Mouse (Mus musculus) CH12.LX (cell line): ENCODE measurements at regions not wholly inside any gene's neighbourhood (a gene's known extent, or its start where the extent isn't known, plus 50 kb on each side); places are given as distances from the start of the nearest gene placed in this dataset.
A peak's percentile ranks its signal among the peaks of the same experiment; 100 is the strongest.

Experiments
- DNase-seq: peaks from one replicate; pipeline ENCODE4 v3.0.0-alpha.2; 2013; ENCODE audit errors: extremely low read depth
- H3K27ac ChIP-seq: 2 replicates; pipeline ENCODE4 v1.5.1; 2012; ENCODE audit warnings: low read depth, mild to moderate bottlenecking, control low read depth, moderate library complexity; ENCODE audit not compliant: insufficient read depth
- H3K27me3 ChIP-seq: replicated peaks from 2 replicates; pipeline ENCODE3; 2012; ENCODE audit warnings: inconsistent platforms
- H3K36me3 ChIP-seq, 2 experiments: replicated peaks in 1 of 2; 2 replicates each; pipeline versions ENCODE3 to v1.6.1; 2012; ENCODE audit warnings: inconsistent platforms in 1 of 2, low read length in 1 of 2, mild to moderate bottlenecking in 1 of 2, mixed read lengths in 1 of 2, moderate library complexity in 1 of 2; ENCODE audit not compliant: control insufficient read depth in 1 of 2, insufficient read depth in 1 of 2
- H3K4me1 ChIP-seq, 2 experiments: 2 replicates each; pipeline ENCODE4 v1.6.1; 2012; ENCODE audit warnings: inconsistent platforms in 1 of 2, moderate library complexity in 1 of 2; ENCODE audit not compliant: insufficient read depth in 2 of 2, control insufficient read depth in 1 of 2
- H3K4me2 ChIP-seq: 2 replicates; pipeline ENCODE4 v1.6.1; 2012; ENCODE audit warnings: low read depth, mild to moderate bottlenecking, control low read depth; ENCODE audit not compliant: poor library complexity, insufficient read depth, severe bottlenecking
- H3K4me3 ChIP-seq, 3 experiments: fragments of 150-350 bp in 1 of 3; sonication (generic) in 1 of 3; replicated peaks in 1 of 3; 2 replicates each; pipeline versions ENCODE3 to v1.5.1; 2011 to 2012; ENCODE audit warnings: low read depth in 2 of 3, low read length in 2 of 3, mild to moderate bottlenecking in 2 of 3, moderate library complexity in 2 of 3, control low read depth in 1 of 3, improper control_type of control experiment in 1 of 3, inconsistent platforms in 1 of 3, mixed read lengths in 1 of 3; ENCODE audit not compliant: poor library complexity in 1 of 3
- H3K79me2 ChIP-seq: replicated peaks from 2 replicates; pipeline ENCODE4 v1.6.1; 2012; ENCODE audit warnings: mild to moderate bottlenecking, moderate library complexity; ENCODE audit not compliant: control insufficient read depth, poor library complexity, insufficient read depth, severe bottlenecking; ENCODE audit errors: extremely low read depth
- H3K9ac ChIP-seq: 2 replicates; pipeline ENCODE4 v1.6.1; 2012; ENCODE audit warnings: low read depth, mild to moderate bottlenecking, control low read depth, moderate library complexity; ENCODE audit not compliant: insufficient read depth
- H3K9me3 ChIP-seq: replicated peaks from 2 replicates; pipeline ENCODE3; 2012; ENCODE audit warnings: low read length, inconsistent platforms, mixed read lengths
- CHD1 ChIP-seq: IDR thresholded peaks from 2 replicates; pipeline ENCODE4 v1.6.1; 2012; ENCODE audit warnings: low read depth, low read length, improper control_type of control experiment, inconsistent platforms
- CTCF ChIP-seq, 2 experiments: IDR thresholded peaks in 1 of 2; conservative IDR thresholded peaks in 1 of 2; 2 replicates each; pipeline ENCODE4 v1.5.1; 2011 to 2012; ENCODE audit warnings: low read depth in 2 of 2, low read length in 2 of 2, improper control_type of control experiment in 1 of 2, inconsistent platforms in 1 of 2, mild to moderate bottlenecking in 1 of 2, moderate library complexity in 1 of 2
- E2F4 ChIP-seq: IDR thresholded peaks from 2 replicates; pipeline ENCODE4 v1.6.1; 2011; ENCODE audit warnings: low read depth, low read length, improper control_type of control experiment; ENCODE audit not compliant: insufficient replicate concordance
- EP300 ChIP-seq: IDR thresholded peaks from 2 replicates; pipeline ENCODE4 v1.6.1; 2011; ENCODE audit warnings: low read length, improper control_type of control experiment
- ETS1 ChIP-seq: conservative IDR thresholded peaks from 2 replicates; pipeline ENCODE4 v1.6.1; 2012; ENCODE audit warnings: low read depth, mild to moderate bottlenecking, inconsistent platforms, low read length, improper control_type of control experiment, moderate library complexity
- GABPA ChIP-seq: IDR thresholded peaks from 2 replicates; pipeline ENCODE4 v1.6.1; 2012; ENCODE audit warnings: low read depth, low read length, improper control_type of control experiment, inconsistent platforms; ENCODE audit not compliant: insufficient replicate concordance
- IRF4 ChIP-seq: IDR thresholded peaks from 2 replicates; pipeline ENCODE4 v1.6.1; 2014; ENCODE audit warnings: low read depth, mild to moderate bottlenecking, inconsistent platforms, low read length, improper control_type of control experiment
- JUN ChIP-seq: IDR thresholded peaks from 2 replicates; pipeline ENCODE4 v1.6.1; 2011; ENCODE audit warnings: low read depth, mild to moderate bottlenecking, low read length, improper control_type of control experiment, moderate library complexity; ENCODE audit not compliant: insufficient read depth
- JUND ChIP-seq: conservative IDR thresholded peaks from 2 replicates; pipeline ENCODE4 v1.6.1; 2011; ENCODE audit warnings: low read depth, low read length, improper control_type of control experiment
- KAT2A ChIP-seq: IDR thresholded peaks from 2 replicates; pipeline ENCODE4 v1.6.1; 2012; ENCODE audit warnings: low read length, improper control_type of control experiment, inconsistent platforms; ENCODE audit not compliant: insufficient replicate concordance
- MAX ChIP-seq: IDR thresholded peaks from 2 replicates; pipeline ENCODE4 v1.6.1; 2011; ENCODE audit warnings: low read length, improper control_type of control experiment
- MEF2A ChIP-seq: IDR thresholded peaks from 2 replicates; pipeline ENCODE4 v1.6.1; 2014; ENCODE audit warnings: low read depth, mild to moderate bottlenecking, inconsistent platforms, low read length, improper control_type of control experiment, borderline replicate concordance
- MXI1 ChIP-seq: IDR thresholded peaks from 2 replicates; pipeline ENCODE4 v1.6.1; 2011; ENCODE audit warnings: mild to moderate bottlenecking, low read depth, low read length, improper control_type of control experiment
- NRF1 ChIP-seq: IDR thresholded peaks from 2 replicates; pipeline ENCODE4 v1.6.1; 2014; ENCODE audit warnings: low read depth, mild to moderate bottlenecking, inconsistent platforms, low read length, improper control_type of control experiment, moderate library complexity
- PAX5 ChIP-seq: IDR thresholded peaks from 2 replicates; pipeline ENCODE4 v1.6.1; 2012; ENCODE audit warnings: low read length, inconsistent platforms, mixed read lengths
- POLR2A ChIP-seq: IDR thresholded peaks from 2 replicates; pipeline ENCODE4 v1.6.1; 2011; ENCODE audit warnings: low read depth, mild to moderate bottlenecking, improper control_type of control experiment, low read length
- POLR2AphosphoS2 ChIP-seq: IDR thresholded peaks from 2 replicates; pipeline ENCODE4 v1.6.1; 2011; ENCODE audit warnings: low read depth, low read length, improper control_type of control experiment
- RAD21 ChIP-seq: IDR thresholded peaks from 2 replicates; pipeline ENCODE4 v1.6.1; 2011; ENCODE audit warnings: low read depth, mild to moderate bottlenecking, low read length, improper control_type of control experiment, moderate library complexity
- SMC3 ChIP-seq: IDR thresholded peaks from 2 replicates; pipeline ENCODE4 v1.6.1; 2011; ENCODE audit warnings: low read depth, low read length, improper control_type of control experiment
- TCF12 ChIP-seq: IDR thresholded peaks from 2 replicates; pipeline ENCODE4 v1.6.1; 2014; ENCODE audit warnings: low read depth, mild to moderate bottlenecking, inconsistent platforms, low read length, improper control_type of control experiment
- UBTF ChIP-seq: IDR thresholded peaks from 2 replicates; pipeline ENCODE4 v1.6.1; 2012; ENCODE audit warnings: low read depth, mild to moderate bottlenecking, inconsistent platforms, low read length, improper control_type of control experiment, moderate library complexity
- USF1 ChIP-seq: IDR thresholded peaks from 2 replicates; pipeline ENCODE4 v1.6.1; 2014; ENCODE audit warnings: low read depth, mild to moderate bottlenecking, inconsistent platforms, low read length, improper control_type of control experiment
- USF2 ChIP-seq: conservative IDR thresholded peaks from 2 replicates; pipeline ENCODE4 v1.6.1; 2011; ENCODE audit warnings: low read depth, low read length, improper control_type of control experiment
- ZC3H11A ChIP-seq: IDR thresholded peaks from 2 replicates; pipeline ENCODE4 v1.6.1; 2012; ENCODE audit warnings: low read depth, mild to moderate bottlenecking, inconsistent platforms, low read length, improper control_type of control experiment
- ZKSCAN1 ChIP-seq: IDR thresholded peaks from 2 replicates; pipeline ENCODE4 v1.6.1; 2012; ENCODE audit warnings: low read depth, inconsistent platforms, low read length, improper control_type of control experiment, borderline replicate concordance
- ZMIZ1 ChIP-seq: IDR thresholded peaks from 2 replicates; pipeline ENCODE4 v1.6.1; 2012; ENCODE audit warnings: low read depth, mild to moderate bottlenecking, inconsistent platforms, low read length, improper control_type of control experiment
- dilution Hi-C: fragments of 300-500 bp; cut with MboI; formaldehyde crosslinking; loops from 2 replicates; pipeline ENCODE4 v1.14.3; 2020; ENCODE audit warnings: low sequenced_read_pairs; ENCODE audit not compliant: extremely low pct_unique_long_range_greater_than_20kb, extremely low pct_ligation_motif_present
- in situ Hi-C: fragments of 300-500 bp; cut with MboI; formaldehyde crosslinking; loops from 3 replicates; pipeline ENCODE4 v1.14.3; 2019; ENCODE audit warnings: low sequenced_read_pairs, low pct_ligation_motif_present, low pct_unique_long_range_greater_than_20kb, mixed read lengths

DNA sequence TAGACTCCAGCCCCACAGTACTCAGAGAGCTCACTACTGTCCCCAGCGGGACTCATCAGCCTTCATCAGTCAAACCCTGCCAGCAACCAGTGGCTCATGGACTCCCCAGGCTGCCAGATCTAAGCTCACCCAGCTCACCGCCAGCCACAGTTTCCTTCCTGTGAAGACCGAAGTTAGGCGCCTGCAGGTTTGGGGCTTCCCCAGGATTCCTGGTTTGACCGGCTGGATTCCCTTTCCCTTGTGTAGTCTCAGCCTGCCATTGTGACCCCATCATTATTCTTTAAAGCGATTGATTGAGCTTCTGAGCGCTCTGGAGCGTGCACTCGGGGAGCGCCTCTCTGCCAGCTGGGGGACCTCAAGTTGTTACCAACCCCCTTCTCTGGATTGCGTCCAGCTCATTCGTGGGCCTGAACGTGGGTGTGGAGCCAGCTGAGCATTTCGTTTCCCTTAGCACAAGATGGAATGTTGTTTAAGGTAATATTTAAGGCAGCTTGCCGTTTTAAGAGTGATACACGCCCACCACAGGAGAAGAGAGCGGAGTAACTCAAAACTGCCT lies 155.2 kb downstream of the Utp6 start:
- no peaks in the 10 kb centered on the region for H3K79me2 ChIP-seq
- H3K27me3 ChIP-seq: no peaks in the 10 kb centered on the region
- H3K4me3 ChIP-seq: no peak overlapping the region
- peaks cover 6 to 29% of the 10 kb centered on the region in 2 experiments for H3K4me1 ChIP-seq
- H3K9me3 ChIP-seq: peaks cover 13% of the 10 kb centered on the region
- peak; percentile 77 for DNase-seq
- dilution Hi-C loops: no loop called here
- no peak for TF ChIP-seq MAX
- TF ChIP-seq SMC3: peak; percentile 22; the same call in 1 of the 2 replicates
- peak in 1 of 2 experiments; percentile 49; a peak in 2 of 4 replicates for TF ChIP-seq CTCF (conservative IDR thresholded peaks at IDR 0.05 in 1 of 2, IDR thresholded peaks at IDR 0.05 in 1 of 2; ENCODE audit: low read depth in 2 of 2, low read length in 2 of 2)
- TF ChIP-seq ZMIZ1: no peak
- peak; percentile 23; the same call in 1 of the 2 replicates for TF ChIP-seq IRF4
- TF ChIP-seq EP300: 0 out of 2 replicates have a peak, but pooled peaks have one; percentile 27
- TF ChIP-seq JUND: no peak
- TF ChIP-seq TCF12: no peak
- TF ChIP-seq POLR2A: no peak
- peak; percentile 19 for TF ChIP-seq RAD21
- no peak for TF ChIP-seq CHD1
- TF ChIP-seq GABPA: no peak
- peak; percentile 48 for TF ChIP-seq ETS1
- no peak for TF ChIP-seq ZKSCAN1
- TF ChIP-seq USF1: no peak
- TF ChIP-seq NRF1: no peak
- TF ChIP-seq MEF2A: peak; percentile 58; the same call in 1 of the 2 replicates
- TF ChIP-seq E2F4: no peak
- TF ChIP-seq POLR2AphosphoS2: no peak
- no peak overlapping the region for H3K9ac ChIP-seq
- no peaks in the 10 kb centered on the region for H3K36me3 ChIP-seq
- peak overlapping the region; percentile 24; the same call in 1 of the 2 replicates for H3K4me2 ChIP-seq
- no peak overlapping the region for H3K27ac ChIP-seq
- in situ Hi-C loops: no loop called here

DNA sequence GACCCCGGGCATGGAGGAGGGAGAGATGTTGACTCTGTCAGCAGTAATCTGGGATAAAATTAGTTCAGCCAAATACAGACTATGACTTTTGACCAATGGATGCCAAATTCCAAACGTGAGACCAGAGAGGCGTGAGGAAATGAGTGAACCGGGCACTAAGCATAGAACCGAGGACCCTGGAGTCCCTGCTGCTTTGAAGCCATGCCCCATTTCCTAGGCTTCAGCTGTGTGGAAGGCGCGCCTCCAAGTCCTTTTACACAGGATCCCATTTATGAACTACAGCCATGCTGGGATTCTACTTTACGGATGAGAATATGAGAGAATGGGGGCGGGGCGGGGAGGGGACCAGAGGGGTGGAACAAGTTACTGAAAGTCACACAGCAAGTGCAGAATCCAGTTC lies 155.8 kb downstream of the Utp6 start:
- in situ Hi-C loops: no loop called here
- no peak overlapping the region for H3K4me3 ChIP-seq
- TF ChIP-seq NRF1 (no peak), MXI1 (no peak), UBTF (no peak), KAT2A (no peak), JUND (no peak), USF2 (no peak), ZC3H11A (no peak), PAX5 (no peak), JUN (no peak)
- TF ChIP-seq, all 38 proteins: peak for 0
- Histone ChIP-seq H3K27ac (no peak overlapping the region), H3K4me1 (peaks cover 6 to 29% of the 10 kb centered on the region in 2 experiments), H3K27me3 (no peaks in the 10 kb centered on the region), H3K4me2 (0 out of 2 replicates have a peak overlapping the region, but pooled peaks have one; percentile 0), H3K9ac (no peak overlapping the region), H3K9me3 (peaks cover 13% of the 10 kb centered on the region), H3K36me3 (no peaks in the 10 kb centered on the region), H3K79me2 (no peaks in the 10 kb centered on the region)
- no peak for DNase-seq
- dilution Hi-C loops: no loop called here
